Mouse (Mus musculus) retina, embryonic 14.5 days (tissue): ENCODE results near the gene Chrne.

Experiments used
- DNase-seq: peaks from one replicate; pipeline ENCODE4 v3.0.0-alpha.2; 2015; ENCODE audit warnings: low spot score

Chrne gene

DNA sequence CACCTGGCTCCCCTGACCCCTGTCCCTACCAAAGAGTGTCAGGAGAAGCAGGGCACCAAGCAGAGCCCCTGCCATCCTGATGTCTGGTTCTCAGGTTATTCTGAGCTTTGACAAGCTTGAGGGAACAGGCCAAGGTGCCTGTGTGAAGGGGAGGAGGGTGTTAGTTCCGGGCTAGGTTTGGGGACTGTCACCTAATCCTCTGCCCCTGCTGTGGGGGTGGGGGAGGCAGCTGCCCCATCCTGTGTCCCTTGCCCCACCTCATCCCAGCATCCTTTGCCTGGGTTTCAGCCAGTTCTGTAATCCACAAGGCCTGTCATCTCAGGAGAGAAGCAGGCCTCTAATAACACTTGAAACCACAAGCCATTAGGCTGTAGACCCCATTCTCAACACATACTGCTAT is at the start of gene Chrne:
TSS of gene Chrne (minus strand) at position 116 of the 400 bp plus-strand sequence.
- no peak for DNase-seq

DNA sequence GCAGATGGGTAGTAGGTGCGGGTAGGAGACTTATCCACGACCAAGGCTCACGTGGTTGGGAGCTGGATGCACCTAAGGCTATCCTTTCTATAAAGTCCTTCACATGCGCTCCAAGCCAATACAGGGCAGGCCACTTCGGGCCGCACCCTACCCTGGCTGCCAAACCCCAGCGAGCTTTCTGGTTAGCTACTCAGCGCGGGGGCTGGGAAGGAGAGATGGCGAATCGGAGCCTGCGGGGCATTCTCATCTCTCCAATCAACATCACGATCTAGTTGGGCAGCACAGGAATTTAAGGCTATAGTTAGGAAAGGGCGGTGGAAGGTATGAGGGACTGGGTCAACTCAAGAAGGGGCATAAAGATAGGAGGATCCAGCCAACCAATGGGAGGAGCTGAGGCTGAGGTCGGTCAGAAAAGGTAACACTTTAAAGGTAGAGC is 49.3 kb upstream of the Chrne start:
- DNase-seq: no peak

DNA sequence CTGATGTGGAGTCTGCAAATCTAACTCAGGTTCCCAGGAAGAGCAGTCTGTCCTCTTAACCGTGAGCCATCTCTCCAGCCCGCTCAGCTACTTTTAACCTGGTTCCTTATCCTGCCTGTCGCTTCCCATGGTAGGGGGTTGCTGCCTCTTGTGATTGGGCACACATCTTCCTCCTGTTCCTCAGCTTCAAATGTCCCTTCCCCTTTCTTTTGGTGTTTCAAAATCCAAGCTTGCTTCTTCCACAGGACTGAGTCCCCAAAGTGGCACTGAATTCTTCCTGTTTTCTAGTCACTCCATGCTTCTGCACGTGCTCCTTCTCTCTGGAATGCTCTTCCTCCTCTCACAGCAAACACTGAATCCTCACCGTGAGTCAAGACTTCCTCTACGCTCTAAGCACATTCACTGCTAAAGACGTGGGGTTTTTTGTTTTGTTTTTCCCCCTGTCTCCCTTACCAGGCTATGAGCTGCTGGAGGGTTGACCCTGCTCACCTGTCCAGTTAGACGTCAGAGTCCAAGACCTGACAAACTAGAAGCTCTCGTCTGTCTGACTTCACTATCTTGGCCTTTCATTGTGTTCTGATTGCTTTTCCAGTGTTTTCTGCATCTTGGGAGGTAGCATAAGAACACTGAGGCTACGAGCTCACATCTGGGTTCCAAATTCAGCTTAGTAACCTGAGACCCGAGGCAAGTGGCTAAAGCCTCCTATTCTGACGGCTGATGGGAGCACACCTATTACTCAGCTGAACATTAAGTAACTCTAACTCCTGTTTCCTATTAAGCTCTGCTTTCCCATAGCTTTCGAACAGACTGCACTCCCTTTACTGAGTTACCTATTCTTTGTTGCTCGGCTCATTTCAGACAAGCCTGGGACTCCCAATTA is 48.5 kb upstream of the Chrne start:
- no peak for DNase-seq

DNA sequence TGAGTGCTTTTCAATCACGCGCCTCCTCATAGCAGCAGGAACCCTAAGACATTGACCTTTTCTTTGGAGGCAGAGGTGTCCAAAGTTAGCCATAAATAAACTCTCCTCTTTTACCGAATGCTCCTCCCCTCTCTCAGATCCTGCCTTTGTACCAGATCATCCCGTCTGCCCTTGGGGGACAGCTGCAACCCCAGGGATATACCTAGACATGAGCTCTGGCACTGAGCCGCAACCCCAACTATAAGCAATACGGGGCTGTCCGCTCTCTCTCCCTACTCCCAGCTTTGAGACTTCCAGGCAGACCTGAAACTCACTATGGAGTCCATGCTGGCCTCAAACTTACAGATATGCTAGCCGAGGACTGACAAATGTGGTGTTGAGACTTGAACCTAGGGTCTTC is 47.7 kb upstream of the Chrne start:
- DNase-seq: no peak

DNA sequence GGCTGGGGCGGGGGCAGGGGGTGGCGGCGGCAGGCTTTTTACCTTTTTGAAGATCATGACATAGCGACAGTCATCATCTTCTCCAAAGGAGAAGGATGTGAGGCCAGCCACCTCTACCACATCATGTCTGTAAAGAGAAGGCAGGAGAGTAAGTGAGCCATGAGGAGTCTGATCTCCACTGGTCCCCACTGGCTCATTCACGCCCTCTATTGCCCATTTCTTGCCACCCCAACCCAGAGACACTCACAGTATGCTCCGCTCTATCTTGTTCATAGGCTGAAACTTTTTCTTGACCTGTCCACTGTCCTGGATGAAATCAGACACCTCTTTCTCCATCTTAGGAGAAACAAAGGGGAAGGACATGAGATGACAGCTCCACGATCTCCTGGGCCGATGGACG is 45.7 kb upstream of the Chrne start:
- DNase-seq: no peak

DNA sequence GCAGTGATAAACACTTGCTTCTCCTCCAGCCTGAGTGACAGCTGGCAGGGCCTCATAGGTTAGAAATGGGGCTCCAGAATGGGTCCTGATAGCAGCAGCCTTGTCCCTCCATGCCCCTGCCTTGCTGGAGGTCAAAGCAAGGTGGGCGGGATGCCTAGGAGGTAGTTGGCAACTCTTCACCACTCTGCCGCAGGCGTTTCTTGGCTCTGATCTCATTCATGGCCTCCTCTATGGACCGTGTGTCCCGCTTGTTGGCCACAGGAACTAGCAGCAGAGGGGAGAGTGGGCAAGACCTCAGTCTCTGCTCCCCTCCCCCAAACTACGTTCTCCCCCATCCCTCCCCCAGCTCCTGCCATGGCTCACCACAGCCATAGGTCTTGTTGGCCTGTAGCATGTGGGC is 44.9 kb upstream of the Chrne start:
- DNase-seq: no peak

DNA sequence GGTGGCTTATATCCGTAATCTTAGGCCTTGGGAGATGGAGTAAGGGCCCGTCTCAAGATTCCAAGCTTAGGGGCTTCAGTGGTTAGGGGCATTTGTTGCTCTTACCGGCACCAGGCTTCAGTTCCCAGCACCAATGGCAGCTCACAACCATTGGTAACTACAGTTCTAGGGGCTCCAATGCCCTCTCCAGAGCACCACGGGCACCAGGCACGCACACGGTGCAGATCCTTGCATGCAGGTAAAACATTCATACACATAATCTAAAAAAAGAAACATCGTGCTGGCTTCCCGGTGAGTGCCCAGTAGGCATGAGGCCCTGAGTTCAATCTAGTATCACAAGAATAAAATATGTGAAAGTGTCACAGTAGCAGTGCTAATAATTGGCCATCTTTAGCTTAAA is 44.1 kb upstream of the Chrne start:
- DNase-seq: no peak

DNA sequence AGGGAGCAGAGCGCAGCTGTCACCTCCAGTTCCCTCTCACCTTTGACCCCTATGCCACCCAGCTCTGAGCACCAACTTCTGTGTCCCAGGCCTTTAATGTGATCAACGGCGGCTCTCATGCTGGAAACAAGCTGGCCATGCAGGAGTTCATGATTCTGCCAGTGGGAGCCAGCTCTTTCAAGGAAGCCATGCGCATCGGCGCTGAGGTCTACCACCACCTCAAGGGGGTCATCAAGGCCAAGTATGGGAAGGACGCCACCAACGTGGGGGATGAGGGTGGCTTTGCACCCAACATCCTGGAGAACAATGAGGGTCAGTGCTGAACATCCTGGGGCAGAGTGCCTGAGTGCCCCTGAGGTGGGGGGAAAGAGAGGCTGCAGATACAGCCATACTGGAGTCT is 41.6 kb upstream of the Chrne start:
- no peak for DNase-seq

DNA sequence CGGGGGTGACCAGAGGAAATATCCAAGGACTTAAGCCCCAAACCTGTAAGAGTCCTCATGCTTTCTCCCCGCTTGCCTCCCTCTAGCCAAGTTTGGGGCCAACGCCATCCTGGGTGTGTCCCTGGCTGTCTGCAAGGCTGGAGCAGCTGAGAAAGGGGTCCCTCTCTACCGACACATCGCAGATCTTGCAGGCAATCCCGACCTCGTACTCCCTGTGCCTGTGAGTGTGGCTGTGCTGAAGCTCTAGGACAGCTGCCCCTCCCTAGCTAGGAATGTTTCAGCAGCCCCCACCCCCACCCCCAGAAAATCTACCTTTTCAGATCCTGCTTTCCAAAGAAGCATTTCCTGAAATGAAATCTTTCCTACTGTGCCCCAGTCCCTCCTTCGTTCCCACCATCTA is 39.9 kb upstream of the Chrne start:
- no peak for DNase-seq

DNA sequence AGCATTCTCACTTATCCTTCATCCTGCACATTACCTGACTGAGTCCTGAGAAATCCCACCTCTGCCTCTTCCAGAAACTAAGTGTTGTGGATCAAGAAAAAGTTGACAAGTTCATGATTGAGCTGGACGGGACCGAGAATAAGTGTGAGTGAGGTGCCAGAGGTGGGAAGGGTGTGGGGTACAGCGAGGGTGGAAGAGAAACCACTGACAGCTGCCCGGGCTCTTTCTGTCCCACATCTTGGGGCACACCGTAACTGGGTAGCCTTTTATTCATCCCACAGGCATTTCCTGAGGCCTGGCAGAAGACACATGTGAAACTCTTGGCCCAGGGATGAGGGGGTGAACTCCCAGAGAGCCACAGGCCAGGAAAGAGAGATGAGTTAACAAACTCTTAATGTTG is 39.5 kb upstream of the Chrne start:
- no peak for DNase-seq

DNA sequence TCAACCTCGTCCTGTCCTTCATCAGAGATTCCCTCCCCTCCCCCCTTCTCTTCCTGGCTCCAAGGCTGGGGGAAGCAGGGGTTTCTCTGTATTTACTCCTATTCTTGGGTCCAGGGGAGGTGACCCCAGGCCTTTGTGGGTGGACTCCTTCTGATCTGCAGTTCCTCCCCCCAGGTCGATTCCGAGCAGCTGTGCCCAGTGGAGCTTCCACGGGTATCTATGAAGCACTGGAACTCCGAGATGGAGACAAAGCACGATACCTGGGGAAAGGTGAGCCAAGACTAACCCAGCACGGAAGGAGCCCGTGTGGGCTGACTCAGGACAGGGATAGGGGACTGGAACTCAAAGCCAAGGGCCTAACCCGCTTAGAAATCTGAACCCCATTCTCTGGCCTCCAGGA is 39.0 kb upstream of the Chrne start:
- DNase-seq: no peak

DNA sequence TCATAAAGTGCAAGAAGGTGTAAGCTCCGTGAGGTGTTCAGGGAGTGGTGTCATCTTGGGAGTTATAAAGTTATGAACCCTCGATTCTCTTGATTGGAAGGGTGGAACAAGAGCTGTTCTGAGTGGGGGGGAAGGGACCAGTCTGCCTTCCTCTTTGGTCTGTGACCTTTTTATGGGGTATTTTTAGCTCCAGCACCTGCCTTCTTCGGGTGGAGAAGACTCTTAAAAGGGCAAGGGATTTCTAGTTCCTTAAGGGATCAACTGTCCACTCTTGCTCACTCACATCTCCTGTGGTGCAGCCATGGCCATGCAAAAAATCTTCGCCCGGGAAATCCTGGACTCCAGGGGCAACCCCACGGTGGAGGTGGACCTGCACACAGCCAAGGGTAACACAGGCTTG is 38.6 kb upstream of the Chrne start:
- no peak for DNase-seq

DNA sequence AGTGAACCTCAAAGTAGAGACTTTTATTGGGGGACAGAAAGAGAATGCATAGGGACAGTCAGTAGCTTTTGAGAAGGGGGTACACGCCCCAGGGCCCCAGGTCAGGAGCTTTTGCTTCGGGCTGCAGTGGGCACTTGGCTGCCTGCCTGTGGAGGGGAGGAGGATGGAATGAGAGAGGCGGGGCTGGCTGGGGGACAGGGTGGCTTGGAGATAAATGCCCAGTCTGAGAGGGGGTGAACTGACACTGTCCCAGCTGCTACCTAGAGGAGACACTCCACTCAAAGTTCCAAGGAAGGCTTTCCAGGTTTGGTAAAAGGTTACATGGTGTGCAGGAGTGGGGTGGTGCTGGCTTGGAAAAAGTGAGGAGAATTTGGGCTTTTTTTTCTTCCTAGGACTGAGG is 37.9 kb upstream of the Chrne start, which contains the start of gene Eno3:
TSS of gene Eno3 (plus strand) at position 239 of the 400 bp plus-strand sequence.
- DNase-seq: no peak

DNA sequence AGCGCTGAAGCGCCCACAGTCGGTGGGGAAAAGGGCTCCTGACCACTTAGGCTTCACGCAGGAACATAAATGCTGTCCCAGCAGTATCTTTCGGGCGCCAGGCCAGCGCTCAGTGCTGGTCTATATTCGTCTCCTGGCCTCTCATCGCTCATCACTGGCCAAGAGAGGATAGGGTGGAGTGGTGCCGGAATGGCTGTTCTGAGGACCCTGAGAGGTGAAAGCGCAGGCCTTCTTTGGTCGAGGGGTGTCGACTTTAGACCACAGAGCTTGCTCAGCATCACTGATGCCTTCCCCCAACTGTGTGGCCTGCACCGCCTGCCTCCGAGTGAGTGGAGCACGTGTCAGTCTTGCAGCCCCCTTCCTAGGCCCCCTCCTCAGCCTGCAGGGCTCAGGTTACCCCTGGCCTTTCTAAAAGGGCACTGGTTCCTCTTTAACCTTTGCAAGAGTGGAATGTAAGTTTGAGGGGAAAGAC is 37.5 kb upstream of the Chrne start:
- peak; percentile 31 for DNase-seq

DNA sequence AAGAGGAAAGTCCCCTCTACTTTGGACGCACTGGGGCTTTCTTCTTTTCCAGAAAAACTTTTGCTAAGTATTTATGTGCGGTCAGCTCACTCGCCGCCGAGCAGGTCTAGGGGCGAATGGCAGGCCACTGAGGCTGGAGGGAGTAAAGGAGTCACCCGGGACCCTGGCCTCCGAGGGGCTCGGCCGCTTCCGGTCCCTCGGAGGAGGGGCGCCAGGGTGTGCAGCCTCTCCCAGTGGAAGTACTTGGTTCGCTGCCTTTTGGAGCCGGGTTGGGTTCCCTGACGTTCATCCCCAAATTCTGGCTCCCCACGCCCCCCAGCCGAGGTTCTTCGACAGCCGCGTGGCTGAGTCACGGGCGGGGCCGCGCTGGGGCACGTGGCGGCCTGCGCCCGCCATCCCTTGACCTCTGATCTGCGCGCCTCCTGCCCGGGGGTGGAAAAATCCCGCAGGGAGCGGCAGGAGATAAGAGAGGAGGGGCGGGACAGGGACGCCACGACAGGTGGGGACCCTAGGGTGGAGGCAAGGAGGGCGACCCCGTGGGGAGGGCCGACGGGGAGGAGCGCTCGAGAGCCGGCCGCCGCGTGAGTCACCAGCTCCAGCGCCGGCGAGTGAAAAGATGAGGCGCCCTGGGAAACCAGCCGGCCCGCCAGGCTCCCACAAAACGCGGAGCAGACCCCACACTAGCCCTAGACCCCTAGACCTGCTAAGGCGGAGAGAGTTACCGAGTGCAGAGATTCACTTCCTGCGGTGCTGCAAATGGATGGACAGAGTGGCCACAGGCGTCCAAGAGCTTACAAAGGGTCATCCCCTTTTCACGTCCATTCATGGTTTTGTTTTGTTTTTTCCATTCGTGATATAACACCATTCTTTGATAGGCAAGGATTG is 36.8 kb upstream of the Chrne start:
- DNase-seq: peak; percentile 43

DNA sequence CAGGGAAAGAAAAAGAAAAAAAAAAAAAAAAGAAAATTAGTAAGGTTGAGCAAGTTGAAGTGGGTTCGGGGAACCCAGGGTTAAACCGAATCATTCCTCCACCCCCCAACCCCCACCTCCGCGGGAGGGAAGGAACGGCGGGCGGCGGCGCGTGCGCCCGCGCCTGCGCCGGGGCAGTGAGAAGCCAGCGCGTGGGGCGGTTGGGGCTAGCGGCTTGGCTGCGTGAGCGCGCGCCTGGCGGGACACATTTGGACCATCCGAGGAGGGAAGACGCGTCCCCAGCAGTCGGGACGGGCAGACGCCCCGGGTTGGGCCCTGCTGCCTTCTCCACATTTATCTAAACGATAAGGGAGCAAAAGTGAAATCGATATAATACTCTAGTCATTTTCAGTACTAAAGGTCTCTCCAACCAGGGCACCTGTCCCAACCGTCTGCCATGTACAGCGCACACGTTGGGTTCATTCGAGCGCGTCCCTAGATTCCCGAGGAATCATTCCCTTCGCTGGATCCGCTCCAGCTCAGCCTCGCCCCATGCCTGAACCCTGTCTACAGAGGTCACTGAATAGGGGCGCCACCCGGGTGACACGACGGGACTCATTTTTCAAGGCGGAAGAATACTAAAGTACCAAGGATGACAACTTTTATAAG is 36.0 kb upstream of the Chrne start:
- DNase-seq: peak; percentile 80

DNA sequence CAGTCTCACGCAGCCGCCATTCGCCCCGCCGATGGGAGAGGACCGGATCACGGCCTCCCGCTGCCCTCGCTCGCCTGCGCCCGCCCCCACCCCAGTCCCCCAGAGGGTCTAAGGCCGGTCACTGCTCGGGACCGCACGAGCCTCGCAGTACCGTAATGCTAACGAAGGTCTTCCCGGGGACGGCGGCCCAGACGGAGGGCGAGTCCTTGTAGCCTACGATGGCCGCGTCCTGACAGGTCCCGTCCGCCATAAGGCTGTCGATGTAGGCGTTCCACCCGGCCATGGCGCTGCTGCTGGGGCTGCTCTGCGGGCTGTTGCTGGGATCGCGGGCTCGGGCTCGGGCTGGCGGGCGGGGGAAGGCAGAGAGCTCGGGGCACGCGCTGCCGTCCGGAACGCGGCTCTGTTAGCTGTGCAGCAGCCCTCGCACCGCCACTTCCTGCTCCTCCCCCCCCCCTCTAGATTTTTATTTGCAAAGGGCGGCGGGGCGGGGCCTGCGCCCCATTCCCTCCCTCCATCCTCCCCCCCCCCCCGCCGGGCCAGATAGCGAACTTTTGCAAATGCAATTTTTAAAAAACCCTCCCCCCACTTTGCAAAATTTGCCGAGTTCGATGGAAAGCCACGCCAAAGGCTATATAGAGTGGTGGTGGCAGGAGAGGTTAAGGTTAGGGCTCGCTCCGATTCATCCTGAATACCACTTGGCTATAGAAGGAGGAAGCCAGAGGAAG is 35.3 kb upstream of the Chrne start, which contains the start of gene Pfn1:
TSS of gene Pfn1 (minus strand) at position 447 of the 725 bp plus-strand sequence.
- peak; percentile 83 for DNase-seq

DNA sequence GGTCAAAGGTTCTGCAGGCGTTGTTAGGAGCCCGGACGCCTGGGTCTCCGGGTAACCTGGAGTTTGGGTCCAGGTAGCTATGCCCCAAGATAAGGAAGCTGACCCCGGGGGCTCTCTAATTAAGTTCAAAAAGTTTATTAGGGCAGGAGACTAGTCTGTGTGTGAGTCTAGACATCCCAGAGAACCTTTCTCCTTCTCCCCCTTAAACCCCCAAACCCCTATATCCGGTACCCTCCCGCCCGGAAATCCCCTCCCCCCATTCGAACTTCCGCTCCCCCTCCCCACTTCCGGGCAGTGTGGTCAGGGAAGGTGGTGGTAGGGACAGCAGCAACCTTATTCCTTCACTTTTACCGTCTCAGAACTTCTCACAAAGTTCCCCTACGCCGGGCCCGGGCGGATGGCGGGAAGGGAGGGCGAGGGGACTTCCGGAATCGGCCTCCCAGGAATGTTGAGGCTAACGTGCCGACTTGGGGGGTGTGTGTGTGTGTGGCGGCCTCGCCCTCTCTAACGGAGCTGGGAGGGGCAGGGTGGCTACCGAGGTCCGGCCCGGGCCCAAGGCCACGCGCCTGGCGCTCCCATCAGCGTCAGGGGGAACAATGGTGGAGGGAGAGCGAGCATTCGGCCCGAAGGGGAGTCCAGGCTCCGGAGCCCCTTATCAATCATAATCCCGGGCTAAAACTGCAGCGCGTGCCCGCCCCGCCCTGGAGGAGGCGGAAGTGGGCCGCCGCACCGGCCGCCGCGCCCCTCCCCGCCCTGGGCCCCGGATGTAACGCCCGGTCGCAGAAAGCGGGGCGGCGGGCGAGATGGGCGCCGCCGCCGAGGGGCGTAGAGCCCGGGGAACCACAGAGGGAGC is 34.6 kb upstream of the Chrne start:
- peak; percentile 78 for DNase-seq

DNA sequence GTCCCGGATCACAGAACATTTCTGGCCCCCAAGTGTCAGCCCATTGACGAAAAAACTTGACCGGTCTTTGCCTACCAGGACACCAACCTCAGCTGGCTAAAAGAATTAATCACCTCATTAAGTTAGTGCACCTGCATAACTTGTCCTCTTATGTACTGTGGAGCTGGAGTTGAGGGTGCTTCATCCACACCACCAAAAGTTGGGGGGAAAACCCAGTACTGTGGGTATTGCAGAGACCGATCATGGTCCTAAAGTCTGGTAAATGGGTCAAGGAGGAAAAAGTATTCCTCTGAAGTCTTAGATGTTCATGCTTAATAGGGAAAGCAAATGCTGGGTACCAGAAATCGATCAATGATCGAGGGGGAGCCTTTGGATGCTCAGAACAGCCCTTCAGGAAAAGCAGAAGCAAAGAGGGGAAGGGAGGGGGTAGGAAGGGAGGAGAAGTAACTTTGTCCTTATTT is 33.9 kb upstream of the Chrne start:
- DNase-seq: no peak
